Mouse (Mus musculus) testis, postnatal 14 days (tissue): Measurements from ENCODE around the gene Raf1.
A peak's percentile ranks its signal among the peaks of the same experiment; 100 is the strongest.

Experiments used
- DNase-seq: peaks from one replicate; pipeline ENCODE4 v3.0.0; 2021; ENCODE audit warnings: low spot score

The Raf1 gene

GRCm38 (mm10) chr6:115676452-115677128 lies at the start of gene Raf1:
TSS of gene Raf1 (minus strand) at chr6:115676635.
- peak; percentile 99 for DNase-seq

DNA sequence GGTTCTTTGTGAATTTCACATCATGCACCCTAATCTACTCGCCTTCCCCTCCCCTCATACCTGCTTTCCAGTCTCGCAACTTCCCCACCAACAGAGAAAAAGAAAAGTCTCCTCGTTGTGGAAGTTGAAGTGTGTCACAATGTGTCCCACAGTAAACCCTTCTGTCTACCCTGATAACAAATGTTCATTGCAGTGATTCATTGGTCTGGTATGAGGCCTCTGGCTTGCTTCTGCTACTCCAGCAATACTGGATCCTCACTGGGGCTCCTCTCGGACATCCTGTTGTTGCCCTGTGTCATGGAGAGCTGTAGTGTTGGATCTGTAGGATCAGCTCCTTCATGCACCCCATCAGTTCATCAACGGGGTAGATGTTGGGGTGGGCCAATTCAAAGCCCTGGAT lies 45.8 kb upstream of the Raf1 start:
- DNase-seq, result no peak

DNA sequence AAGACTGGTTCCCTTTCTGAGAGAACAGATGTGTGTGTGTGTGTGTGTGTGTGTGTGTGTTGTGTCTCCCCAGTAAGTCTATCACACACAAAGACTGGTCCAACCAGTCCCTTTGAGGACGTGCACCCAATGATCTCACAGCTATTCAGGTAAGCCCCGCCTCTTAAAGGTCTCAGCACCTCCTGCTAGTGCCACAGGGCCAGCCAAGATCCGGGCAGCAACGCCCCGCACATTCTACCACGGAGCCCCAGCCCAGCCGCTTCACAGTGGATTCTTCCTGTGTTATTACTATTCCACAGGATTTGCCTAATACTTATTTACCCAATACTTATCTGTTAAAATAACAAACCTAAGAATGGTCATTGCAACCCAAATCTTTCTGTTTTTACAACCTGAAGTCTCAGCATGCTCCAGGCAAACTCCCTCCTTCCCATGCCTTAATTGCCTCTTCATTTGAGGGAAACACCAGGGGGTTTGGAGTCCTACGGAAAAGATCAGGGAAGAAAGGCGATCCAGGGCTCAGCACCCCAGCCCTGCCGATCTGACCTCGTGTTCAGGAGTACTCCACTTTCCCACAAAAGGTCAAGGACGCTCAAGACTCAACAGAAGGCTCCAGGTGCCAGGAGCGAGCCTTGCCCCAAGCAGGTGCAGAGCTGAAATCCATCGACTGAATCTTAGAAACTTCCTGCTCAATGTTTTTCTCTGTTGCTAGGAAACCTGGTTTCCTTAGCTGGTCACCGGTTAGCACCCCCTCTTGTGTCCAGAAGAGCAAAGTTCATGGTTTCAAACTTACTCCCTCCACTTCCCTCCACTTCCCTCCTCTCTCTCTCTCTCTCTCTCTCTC lies 41.5 kb upstream of the Raf1 start:
- DNase-seq, result peak; percentile 46

DNA sequence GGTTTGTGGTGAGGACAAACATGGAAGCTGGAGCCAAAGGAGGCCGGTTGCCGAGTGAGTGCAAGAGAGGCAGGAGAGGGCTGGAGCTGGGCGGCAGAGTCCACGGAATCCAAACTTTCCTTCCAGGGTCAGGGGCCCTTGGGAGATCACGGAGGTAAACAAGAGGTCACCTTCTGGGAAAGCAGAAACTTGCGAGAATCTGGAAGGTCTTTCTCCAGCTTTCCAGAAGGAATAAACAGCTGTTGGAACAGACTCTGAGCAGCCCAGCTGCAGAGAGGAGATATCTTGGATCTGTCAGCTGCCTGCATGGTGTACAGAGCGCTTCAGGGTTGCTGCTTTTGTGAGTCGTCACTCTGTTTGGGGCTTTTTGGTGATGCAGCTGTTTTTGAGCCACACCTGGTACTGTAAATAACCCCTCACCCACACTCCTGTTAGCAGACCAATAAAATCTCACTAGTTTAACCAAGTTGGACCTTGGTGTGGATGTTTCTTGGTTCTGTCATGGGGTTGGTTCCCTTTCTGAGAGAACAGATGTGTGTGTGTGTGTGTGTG lies 40.7 kb upstream of the Raf1 start:
- DNase-seq, result no peak

DNA sequence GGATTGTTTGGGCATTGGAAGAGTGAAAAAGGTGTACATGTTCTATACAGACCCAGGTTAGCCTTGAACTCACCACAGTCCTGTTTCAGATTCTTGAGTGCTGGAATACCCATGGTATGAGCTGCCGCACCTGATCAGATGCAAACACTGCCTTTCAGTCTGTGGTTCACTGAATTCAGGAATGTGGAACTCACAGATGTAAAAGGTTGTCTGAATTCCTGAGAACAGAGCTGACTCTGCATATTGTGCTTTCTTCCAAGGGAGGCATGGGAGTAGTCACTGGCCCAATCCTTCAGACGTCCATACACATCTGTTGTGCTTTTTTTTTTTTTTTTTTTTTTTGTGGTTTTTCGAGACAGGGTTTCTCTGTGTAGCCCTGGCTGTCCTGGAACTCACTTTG lies 34.8 kb upstream of the Raf1 start:
- no peak for DNase-seq

DNA sequence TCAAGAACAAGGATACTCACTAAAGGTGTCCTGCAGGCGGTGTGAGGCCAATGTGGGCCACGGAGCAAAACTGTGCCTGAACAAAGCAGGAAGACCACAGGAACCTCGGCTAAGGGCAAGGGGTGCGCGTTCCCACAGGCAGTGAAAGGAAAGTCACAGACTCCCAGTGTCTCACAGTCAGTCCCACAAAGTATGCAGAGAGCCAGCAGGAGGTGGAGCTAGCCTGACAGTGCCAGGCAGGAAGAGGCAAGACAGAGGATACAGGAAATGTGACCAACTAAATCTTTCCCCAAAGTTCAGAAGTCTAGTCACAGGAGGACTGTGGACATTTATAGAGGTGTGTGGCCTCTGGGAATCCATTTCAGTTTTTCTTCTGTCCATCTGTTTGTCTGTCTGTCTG lies 26.5 kb upstream of the Raf1 start:
- DNase-seq, result no peak

DNA sequence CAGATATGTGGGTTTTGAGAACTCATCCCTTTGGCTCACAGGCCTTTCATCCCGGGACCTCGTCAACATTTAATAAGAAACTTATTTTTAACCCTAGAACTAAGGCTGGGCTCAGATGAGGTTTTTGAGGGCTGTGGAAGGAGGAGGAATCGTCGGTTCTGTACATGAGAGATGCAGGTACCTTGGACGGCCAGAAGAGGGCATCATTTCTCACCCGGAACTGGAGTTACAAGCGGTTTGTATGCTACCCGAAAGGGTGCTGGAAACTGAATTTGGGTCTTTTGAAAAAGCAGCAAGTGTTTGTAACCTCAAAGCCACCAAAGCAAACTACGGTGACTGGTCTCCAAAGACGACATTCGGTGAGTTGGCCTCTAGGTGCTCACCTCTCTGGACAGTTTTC lies 24.9 kb upstream of the Raf1 start:
- DNase-seq, result peak; percentile 52

DNA sequence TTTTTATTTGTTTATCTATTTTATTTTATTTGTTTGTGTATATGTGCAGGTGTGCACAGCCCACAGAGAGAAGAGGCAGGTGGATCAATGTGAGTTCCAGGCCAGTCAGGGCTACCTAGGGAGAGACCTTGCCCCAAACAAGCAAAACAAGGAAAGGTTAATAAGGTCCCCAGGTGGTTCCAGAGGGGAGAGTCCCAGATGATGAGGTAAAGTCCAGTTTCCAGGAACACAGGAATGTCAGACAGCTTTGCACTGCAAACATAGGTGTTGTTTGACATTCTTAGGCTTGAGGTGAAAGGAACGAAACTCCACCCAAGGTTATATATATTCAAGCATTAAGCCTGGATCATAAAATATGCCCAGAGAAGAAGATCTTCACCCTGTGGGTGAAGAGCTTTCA lies 24.3 kb upstream of the Raf1 start:
- no peak for DNase-seq

DNA sequence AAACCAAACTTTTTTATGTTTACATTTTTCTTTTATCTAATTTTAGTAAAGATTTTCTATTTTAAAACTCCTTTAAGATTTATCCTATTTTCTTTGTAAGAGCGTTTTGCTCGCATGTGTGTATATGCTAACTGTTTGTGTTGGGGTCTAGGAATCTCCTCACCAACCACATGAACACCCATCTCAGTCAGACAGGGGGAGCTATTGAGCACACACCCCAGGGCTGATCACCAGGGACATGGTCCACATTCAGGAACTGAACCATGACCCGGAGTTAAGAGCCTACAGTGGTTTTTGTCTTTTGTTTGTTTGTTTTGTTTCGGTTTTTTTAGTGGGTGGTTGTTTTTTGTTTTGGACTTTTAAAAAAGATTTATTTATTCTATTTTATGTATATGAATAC lies 22.3 kb upstream of the Raf1 start:
- no peak for DNase-seq

GRCm38 (mm10) chr6:115697739-115698558 lies 21.5 kb upstream of the Raf1 start:
- peak; percentile 32 for DNase-seq

GRCm38 (mm10) chr6:115696707-115697215 lies 20.3 kb upstream of the Raf1 start:
- no peak for DNase-seq

DNA sequence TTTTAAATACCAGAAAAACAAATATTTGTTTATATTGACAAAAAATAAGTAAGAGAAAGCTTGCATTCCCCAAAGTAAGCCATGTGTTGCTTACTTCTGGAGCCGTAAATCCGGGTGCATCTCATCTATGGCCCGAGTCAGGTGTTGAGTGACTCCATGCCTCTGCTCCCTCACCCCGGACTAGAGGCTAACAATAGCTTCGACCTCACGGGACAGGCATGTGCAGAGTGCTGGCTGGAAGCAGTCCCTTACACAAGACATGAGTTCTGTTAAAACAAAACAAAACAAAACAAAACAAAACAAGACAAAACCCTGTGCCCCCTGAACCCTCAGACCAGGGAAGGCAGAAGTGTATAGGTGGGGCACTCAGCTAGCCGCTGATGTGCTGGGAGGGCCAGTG lies 18.7 kb upstream of the Raf1 start:
- DNase-seq, result no peak

DNA sequence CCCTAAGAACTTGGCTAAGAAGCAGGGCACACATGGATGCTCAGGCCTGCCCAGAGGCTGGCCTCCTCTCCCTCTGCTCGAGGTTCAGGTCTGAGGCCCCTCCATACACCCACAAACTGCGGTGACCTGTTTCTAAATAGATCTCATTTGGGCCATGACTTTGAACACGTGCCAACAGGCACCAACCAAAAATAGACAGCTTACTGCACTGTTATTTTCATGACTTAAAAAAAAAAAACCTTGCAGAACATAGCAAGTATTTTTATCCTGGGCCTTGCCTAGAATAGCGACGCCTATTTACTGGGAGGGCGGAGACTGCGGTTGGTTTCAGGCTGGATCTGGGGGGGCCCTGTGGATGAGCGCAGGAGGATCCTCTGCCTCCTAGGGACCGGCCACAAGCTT lies 18.0 kb upstream of the Raf1 start:
- DNase-seq, result no peak

DNA sequence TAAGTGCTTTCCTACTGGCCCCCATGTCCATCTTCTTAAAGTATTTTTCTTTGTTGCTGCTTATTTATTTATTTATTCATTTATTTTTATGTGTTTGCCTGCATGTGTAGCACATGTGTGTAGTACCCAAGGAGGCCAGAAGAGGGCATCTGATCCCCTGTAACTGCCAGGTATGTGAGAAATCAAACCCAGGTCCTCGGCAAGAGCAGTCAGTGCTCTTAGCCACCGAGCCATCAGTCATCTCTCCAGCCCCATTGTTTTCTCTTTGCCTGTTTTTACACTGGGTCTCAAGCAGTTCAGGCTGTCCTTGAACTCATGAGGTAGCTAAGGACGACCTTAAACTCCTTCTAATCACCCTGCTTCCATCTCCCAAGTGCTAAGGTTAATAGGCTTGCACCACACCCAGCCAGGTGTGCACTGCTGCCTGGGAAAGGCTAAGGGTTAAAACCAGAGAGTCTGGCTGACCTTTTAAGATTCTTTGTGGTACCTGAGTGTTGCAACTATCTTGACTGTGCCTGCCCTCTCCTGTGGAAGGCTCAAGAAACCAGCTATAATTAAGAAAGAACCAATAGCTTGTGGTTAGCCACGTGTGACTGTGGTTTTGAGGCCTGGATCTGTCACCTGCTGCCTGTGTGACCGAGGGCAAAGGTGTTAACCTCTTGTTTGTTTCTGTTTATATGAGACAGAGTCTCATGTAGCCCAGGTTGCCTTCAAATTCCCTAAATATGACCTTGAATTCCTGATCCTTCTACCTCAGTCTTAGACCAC lies 16.7 kb upstream of the Raf1 start:
- no peak for DNase-seq

GRCm38 (mm10) chr6:115692163-115692950 lies 15.9 kb upstream of the Raf1 start:
- DNase-seq, result no peak

DNA sequence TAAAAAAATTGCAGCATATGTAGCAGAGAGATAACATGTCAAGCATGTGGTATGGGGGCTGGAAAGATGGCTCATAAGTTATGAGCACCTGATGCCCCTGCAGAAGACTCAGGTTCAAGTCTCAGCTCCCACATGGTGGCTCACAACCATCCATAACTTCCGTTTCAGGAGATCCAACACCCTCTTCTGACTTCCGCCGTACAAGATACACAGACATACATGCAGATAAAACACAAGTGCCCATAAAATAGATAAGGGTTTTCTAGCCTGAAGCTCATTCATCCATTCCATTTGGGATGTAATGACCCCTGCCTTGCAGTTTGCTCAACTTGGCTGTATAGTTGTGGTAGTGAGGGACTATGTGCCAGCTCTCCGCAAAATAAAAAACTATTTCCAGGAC lies 13.7 kb upstream of the Raf1 start:
- no peak for DNase-seq

- DNase-seq, result no peak
Observed at GRCm38 (mm10) chr6:115688589-115688988, 12.2 kb upstream of the Raf1 start.

DNA sequence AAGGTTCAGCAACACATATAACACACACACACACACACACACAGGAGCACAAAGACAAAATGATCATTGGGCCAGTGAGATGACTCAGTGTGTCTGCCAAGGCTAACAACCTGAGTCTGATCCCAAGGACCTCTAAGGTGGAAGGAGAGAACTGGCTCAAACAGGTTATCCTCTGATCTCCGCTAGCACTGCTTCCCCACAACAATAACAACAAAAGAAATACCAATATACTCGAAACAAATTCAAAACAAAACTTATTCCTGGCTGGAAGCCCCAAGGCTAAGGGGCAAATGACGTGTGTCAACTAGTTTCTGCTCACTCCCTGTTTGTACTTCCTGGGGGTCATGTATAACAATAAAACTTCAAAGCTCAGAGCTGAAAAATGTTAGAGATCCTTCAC lies 11.3 kb upstream of the Raf1 start:
- no peak for DNase-seq

DNA sequence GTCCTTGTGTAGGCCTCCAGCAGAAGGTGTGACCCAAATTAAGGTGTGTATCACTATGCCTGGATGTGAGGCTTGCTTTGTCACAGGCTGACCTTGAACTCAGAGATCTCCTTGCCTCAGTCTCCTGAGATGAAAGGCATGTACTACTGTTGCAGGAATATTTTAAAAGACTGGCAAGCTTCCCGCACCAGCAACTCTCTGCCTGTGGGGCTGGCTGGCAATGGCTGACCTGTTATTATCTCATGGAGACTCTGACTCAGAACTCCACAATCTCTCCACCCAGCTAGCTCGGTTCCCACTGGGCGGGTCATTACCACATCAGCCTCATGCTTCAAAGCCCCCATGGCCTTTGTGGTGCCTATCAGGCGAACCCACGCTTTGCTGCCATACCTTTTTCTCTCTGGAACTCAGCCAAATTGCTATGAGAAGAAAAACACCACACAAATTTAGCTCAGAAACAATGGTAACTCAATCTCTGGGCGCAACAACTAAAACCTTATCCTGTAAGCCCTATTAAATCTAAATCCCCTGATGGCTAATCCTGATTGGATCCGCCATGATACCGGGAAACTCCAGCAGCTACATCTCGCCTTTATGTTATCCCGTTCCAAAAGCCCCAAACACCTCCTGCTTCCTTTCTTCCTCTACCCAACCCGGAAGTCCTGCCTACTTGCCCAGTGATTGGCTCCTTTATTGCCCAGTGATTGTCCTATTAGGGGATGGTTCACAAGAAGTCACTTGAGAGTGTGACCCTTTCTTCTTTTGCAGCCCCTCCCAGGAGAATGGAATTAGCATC lies 8.6 kb upstream of the Raf1 start:
- no peak for DNase-seq

DNA sequence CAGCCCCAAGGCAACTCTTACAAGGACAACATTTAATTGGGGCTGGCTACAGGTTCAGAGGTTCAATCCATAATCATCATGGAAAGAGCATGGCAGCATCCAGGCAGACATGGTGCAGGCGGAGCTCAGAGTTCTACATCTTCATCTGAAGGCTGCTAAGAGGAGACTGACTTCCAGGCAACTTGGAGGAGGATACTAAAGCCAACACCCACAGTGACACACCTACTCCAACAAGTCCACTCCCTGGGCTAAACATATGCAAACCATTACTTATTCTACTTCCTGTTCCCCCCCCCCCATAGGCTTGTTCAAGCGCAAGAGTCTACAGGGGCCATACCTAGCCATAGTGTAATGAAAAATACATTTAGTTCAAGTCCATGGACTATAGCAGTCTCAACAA lies 7.8 kb upstream of the Raf1 start:
- DNase-seq, result no peak
